Mouse (Mus musculus) cerebellum, adult 2 months (tissue): ENCODE data around the gene Sv2b.

ENCODE experiments used
- CTCF ChIP-seq: fragments of 200-500 bp; IDR thresholded peaks from 2 replicates; pipeline ENCODE4 v1.5.1; 2011; ENCODE audit warnings: low read depth, mild to moderate bottlenecking, control low read depth, low read length, moderate library complexity, borderline replicate concordance; ENCODE audit not compliant: insufficient read depth
- POLR2A ChIP-seq: fragments of 200-500 bp; IDR thresholded peaks from 2 replicates; pipeline ENCODE4 v1.6.1; 2011; ENCODE audit warnings: low read length, control low read depth, borderline replicate concordance; ENCODE audit not compliant: insufficient read depth

GRCm38 (mm10) chr7:75118022-75118673 is 190.9 kb downstream of the Sv2b start:
- TF ChIP-seq POLR2A: no peak
- TF ChIP-seq CTCF: no peak
